Mouse (Mus musculus) liver, embryonic 14.5 days (tissue): ENCODE data around the gene Klhl13. TPM values are rescaled to one million over a fixed set of nuclear protein-coding genes. Genes with fewer than 3 reads are reported as not detected.

Experiments used
- ATAC-seq: fragments of 200-750 bp; cut with Nextera tagmentation; 2 replicates; pipeline ENCODE4 v1.8.0; 2017; ENCODE audit warnings: moderate number of reproducible peaks, mild to moderate bottlenecking, moderate library complexity; ENCODE audit not compliant: insufficient read depth
- DNase-seq, 3 experiments: peaks; one replicate each; pipeline ENCODE4 v3.0.0-alpha.2; 2012 to 2013; ENCODE audit warnings: low read depth in 3 of 3, low spot score in 3 of 3
- H3K27ac ChIP-seq: fragments of 300-500 bp; sonication (generic); 2 replicates; pipeline ENCODE4 v1.5.1; 2014; ENCODE audit warnings: moderate library complexity, mild to moderate bottlenecking, control low read depth, inconsistent platforms
- H3K27me3 ChIP-seq: fragments of 300-500 bp; sonication (generic); 2 replicates; pipeline ENCODE4 v1.6.1; 2014; ENCODE audit warnings: mild to moderate bottlenecking, low read length, moderate library complexity; ENCODE audit not compliant: control insufficient read depth, insufficient read depth
- H3K36me3 ChIP-seq: fragments of 300-500 bp; sonication (generic); replicated peaks from 2 replicates; pipeline ENCODE4 v1.6.1; 2014; ENCODE audit warnings: low read depth; ENCODE audit not compliant: control insufficient read depth, insufficient read depth
- H3K4me1 ChIP-seq, 2 experiments: fragments of 200-500 bp in 1 of 2; fragments of 300-500 bp in 1 of 2; sonication (generic) in 1 of 2; replicated peaks; 2 replicates each; pipeline ENCODE4 v1.6.1; 2012 to 2014; ENCODE audit warnings: antibody characterized with exemption in 1 of 2, inconsistent platforms in 1 of 2, low read length in 1 of 2; ENCODE audit not compliant: control insufficient read depth in 2 of 2, insufficient read depth in 2 of 2
- H3K4me2 ChIP-seq: fragments of 300-500 bp; sonication (generic); 2 replicates; pipeline ENCODE4 v1.6.1; 2014; ENCODE audit warnings: low read depth, mild to moderate bottlenecking, control low read depth, moderate library complexity
- H3K4me3 ChIP-seq, 2 experiments: fragments of 200-500 bp in 1 of 2; fragments of 300-500 bp in 1 of 2; sonication (generic) in 1 of 2; 2 replicates each; pipeline ENCODE4 v1.5.1; 2012 to 2014; ENCODE audit warnings: low read depth in 2 of 2, low read length in 2 of 2, mild to moderate bottlenecking in 2 of 2, control low read depth in 1 of 2, inconsistent platforms in 1 of 2, moderate library complexity in 1 of 2; ENCODE audit not compliant: insufficient read depth in 1 of 2
- H3K9ac ChIP-seq: fragments of 300-500 bp; sonication (generic); replicated peaks from 2 replicates; pipeline ENCODE4 v1.6.1; 2014; ENCODE audit warnings: mild to moderate bottlenecking, control low read depth, moderate library complexity
- H3K9me3 ChIP-seq: fragments of 300-500 bp; sonication (generic); 2 replicates; pipeline ENCODE4 v1.6.1; 2016; ENCODE audit warnings: low read length, mixed read lengths; ENCODE audit not compliant: control insufficient read depth
- CTCF ChIP-seq: IDR thresholded peaks from 2 replicates; pipeline ENCODE4 v1.5.1; 2016; ENCODE audit warnings: antibody characterized with exemption, low read depth, control low read depth
- EP300 ChIP-seq: IDR thresholded peaks from 2 replicates; pipeline ENCODE4 v1.6.1; 2016; ENCODE audit warnings: antibody characterized with exemption, low read depth
- WGBS: fragments of 180-500 bp; shearing (Covaris S2); extraction: QIAGEN DNeasy Blood & Tissue Kit; methylation state at CpG from one replicate; pipeline ENCODE4 v1.1.7; 2014; ENCODE audit not compliant: insufficient replicate concordance; 5-methylcytosine and 5-hydroxymethylcytosine counted together
- polyA plus RNA-seq, 2 experiments: library from polyadenylated mRNA; depleted of rRNA in 1 of 2; stranded (reverse) in 1 of 2; unstranded in 1 of 2; fragments of >200 nt; fragmentation: Nextera tagmentation in 1 of 2; extraction: Ambion mirVana in 1 of 2; gene quantifications; 2 replicates each; pipeline versions ENCODE4 v1.2.1 to v1.2.3; 2012 to 2014

Gene Klhl13
- polyA plus RNA-seq, 2 experiments, result 2.8 to 5.6 TPM

GRCm38 (mm10) chrX:23350083-23350482 lies 14.8 kb downstream of the Klhl13 start:
- no peak for ATAC-seq
- H3K27me3 ChIP-seq, result no peaks in the 10 kb centered on the region
- TF ChIP-seq CTCF (no peak), EP300 (no peak)
- H3K4me3 ChIP-seq, result no peak overlapping the region
- H3K9ac ChIP-seq, result no peak overlapping the region
- DNase-seq, result no peak
- no peaks in the 10 kb centered on the region for H3K36me3 ChIP-seq
- no peaks in the 10 kb centered on the region for H3K9me3 ChIP-seq
- no peak overlapping the region for H3K4me2 ChIP-seq
- no peak overlapping the region for H3K27ac ChIP-seq
- WGBS, result 32% methylated on average over 1 of the region's 1 CpGs
- no peaks in the 10 kb centered on the region for H3K4me1 ChIP-seq

GRCm38 (mm10) chrX:23328116-23328515 lies 36.8 kb downstream of the Klhl13 start:
- Histone ChIP-seq H3K4me3 (no peak overlapping the region), H3K27me3 (no peaks in the 10 kb centered on the region), H3K4me2 (no peak overlapping the region), H3K27ac (no peak overlapping the region), H3K4me1 (no peaks in the 10 kb centered on the region), H3K36me3 (no peaks in the 10 kb centered on the region), H3K9me3 (no peaks in the 10 kb centered on the region), H3K9ac (no peak overlapping the region)
- 39% methylated on average over 1 of the region's 1 CpGs for WGBS
- no peak for ATAC-seq
- TF ChIP-seq EP300 (no peak), CTCF (peak; percentile 43)
- DNase-seq, result no peak

GRCm38 (mm10) chrX:23318857-23319256 lies 46.0 kb downstream of the Klhl13 start:
- Histone ChIP-seq H3K36me3 (no peaks in the 10 kb centered on the region), H3K9ac (no peak overlapping the region), H3K27ac (no peak overlapping the region), H3K9me3 (no peaks in the 10 kb centered on the region), H3K4me3 (no peak overlapping the region), H3K4me1 (no peaks in the 10 kb centered on the region), H3K4me2 (no peak overlapping the region), H3K27me3 (no peaks in the 10 kb centered on the region)
- no peak for TF ChIP-seq EP300
- ATAC-seq (no peak), DNase-seq (no peak)

- Histone ChIP-seq H3K9me3 (no peaks in the 10 kb centered on the region), H3K27ac (no peak overlapping the region), H3K4me2 (no peak overlapping the region), H3K4me1 (no peaks in the 10 kb centered on the region), H3K4me3 (no peak overlapping the region), H3K27me3 (no peaks in the 10 kb centered on the region), H3K9ac (no peak overlapping the region), H3K36me3 (no peaks in the 10 kb centered on the region)
- TF ChIP-seq CTCF, result no peak
- no peak for TF ChIP-seq EP300
- DNase-seq (no peak), ATAC-seq (no peak)
- 34% methylated on average over 5 of the region's 5 CpGs for WGBS
Measured at GRCm38 (mm10) chrX:23295952-23296598, 68.8 kb downstream of the Klhl13 start.

- Histone ChIP-seq H3K27me3 (no peaks in the 10 kb centered on the region), H3K4me1 (no peaks in the 10 kb centered on the region), H3K9me3 (no peaks in the 10 kb centered on the region), H3K27ac (no peak overlapping the region), H3K4me2 (no peak overlapping the region), H3K36me3 (no peaks in the 10 kb centered on the region), H3K4me3 (no peak overlapping the region), H3K9ac (no peak overlapping the region)
- ATAC-seq (no peak), DNase-seq (no peak)
- TF ChIP-seq EP300 (no peak), CTCF (no peak)
- WGBS, result 29% methylated on average over 10 of the region's 10 CpGs
Measured at GRCm38 (mm10) chrX:23285442-23285817, 79.5 kb downstream of the Klhl13 start.
